In genomic region chr16:22766738-22767211, GRCm38 (mm10) we compare ENCODE assay signal across 13 mouse cellular contexts. TPM values are rescaled to one million over a fixed set of nuclear protein-coding genes. Genes with fewer than 3 reads are reported as not detected.
DNase-seq lines count a peak whose midpoint lies in the region; ATAC-seq and TF ChIP-seq lines count a peak whose summit lies in the region.
"Had no signal": no experiment of that assay in that cellular context is flagged by ENCODE, and none has a peak within 500 bp of the region (broad histone marks: within the 10 kb centered on the region; RNA-seq: fewer than 3 reads in every experiment).

No protein-coding gene starts in this region.

- ATAC-seq in embryonic facial prominence, embryonic 14.5 days (ENCODE audit: low read depth): no peak
- no peak; the same call in 1 of the 2 replicates for ATAC-seq in heart, embryonic 13.5 days (ENCODE audit: extremely low read depth, insufficient number of reproducible peaks, low FRiP score, low TSS enrichment)
- ATAC-seq: activated CD4-positive, CD25-positive, alpha-beta regulatory T cell, adult 4 months; forebrain, embryonic 13.5 days had no signal

- DNase-seq in embryonic facial prominence, embryonic 14.5 days (ENCODE audit: low spot score): no peak
- no peak for DNase-seq in embryonic facial prominence, embryonic 10.5 days (ENCODE audit: low spot score)
- peak; percentile 42 to 49 for DNase-seq in cerebellum, adult 2 months
- DNase-seq in right cerebral cortex, postnatal 10 days (ENCODE audit: low spot score in 2 of 2): no peak
- no peak for DNase-seq in urinary bladder, adult 18-20 months (ENCODE audit: low spot score in 2 of 2)
- DNase-seq in kidney, postnatal 14 days: no peak
- DNase-seq: kidney, postnatal 10 days had no signal

- H3K4me3 ChIP-seq in embryonic facial prominence, embryonic 14.5 days (ENCODE audit: low read depth, low read length): no peak overlapping the region
- H3K4me3 ChIP-seq in embryonic facial prominence, embryonic 10.5 days: no peak overlapping the region
- peak overlapping the region; percentile 7; the same call in 1 of the 2 replicates for H3K4me3 ChIP-seq in ES-Bruce4 (ENCODE audit: low read depth, low read length)
- H3K4me3 ChIP-seq in cerebellum, adult 2 months (replicated peaks; ENCODE audit: insufficient read depth, low read depth, low read length): no peak overlapping the region
- peak overlapping the region; percentile 27 for H3K4me3 ChIP-seq in heart, embryonic 13.5 days
- H3K4me3 ChIP-seq: forebrain, embryonic 13.5 days; hindbrain, embryonic 15.5 days had no signal

- H3K4me2 ChIP-seq in embryonic facial prominence, embryonic 14.5 days (ENCODE audit: low read depth, low read length): peak overlapping the region; percentile 9; the same call in 1 of the 2 replicates
- H3K4me2 ChIP-seq in heart, embryonic 13.5 days: peak overlapping the region; percentile 52
- H3K4me2 ChIP-seq: forebrain, embryonic 13.5 days; hindbrain, embryonic 15.5 days had no signal

- WGBS in embryonic facial prominence, embryonic 14.5 days: 61% methylated on average over 16 of the region's 16 CpGs
- 74% methylated on average over 16 of the region's 16 CpGs for WGBS in embryonic facial prominence, embryonic 10.5 days
- 52% methylated on average over 16 of the region's 16 CpGs for WGBS in cerebellum, adult 2 months
- WGBS in heart, embryonic 13.5 days: 43% methylated on average over 16 of the region's 16 CpGs

- H3K9ac ChIP-seq in embryonic facial prominence, embryonic 14.5 days (ENCODE audit: low read depth, low read length): no peak overlapping the region
- H3K9ac ChIP-seq in ES-Bruce4 (ENCODE audit: low read depth, poor library complexity, severe bottlenecking): no peak overlapping the region
- 0 out of 2 replicates have a peak overlapping the region, but pooled peaks have one; percentile 25 for H3K9ac ChIP-seq in heart, embryonic 13.5 days
- H3K9ac ChIP-seq: forebrain, embryonic 13.5 days; hindbrain, embryonic 15.5 days had no signal

- no peaks in the 10 kb centered on the region for H3K9me3 ChIP-seq in embryonic facial prominence, embryonic 14.5 days (ENCODE audit: control insufficient read depth, low read length)
- H3K9me3 ChIP-seq in embryonic facial prominence, embryonic 10.5 days: no peaks in the 10 kb centered on the region
- H3K9me3 ChIP-seq in ES-Bruce4 (replicated peaks; ENCODE audit: control insufficient read depth, insufficient read depth, low read length, poor library complexity, severe bottlenecking): no peaks in the 10 kb centered on the region
- H3K9me3 ChIP-seq in heart, embryonic 13.5 days: no peaks in the 10 kb centered on the region
- H3K9me3 ChIP-seq: forebrain, embryonic 13.5 days; hindbrain, embryonic 15.5 days had no signal

- no peak for TF ChIP-seq CTCF in ES-Bruce4 (IDR thresholded peaks at IDR 0.05; ENCODE audit: low read depth, low read length)
- no peak for TF ChIP-seq CTCF in cerebellum, adult 2 months (IDR thresholded peaks at IDR 0.05; ENCODE audit: borderline replicate concordance, insufficient read depth, low read depth, low read length)

- no peaks in the 10 kb centered on the region for H3K27me3 ChIP-seq in embryonic facial prominence, embryonic 14.5 days (replicated peaks; ENCODE audit: control insufficient read depth, insufficient read depth, low read length)
- H3K27me3 ChIP-seq in embryonic facial prominence, embryonic 10.5 days (replicated peaks; ENCODE audit: low read depth, poor library complexity, severe bottlenecking): no peaks in the 10 kb centered on the region
- no peaks in the 10 kb centered on the region for H3K27me3 ChIP-seq in ES-Bruce4 (ENCODE audit: control insufficient read depth, insufficient read depth, low read length, poor library complexity, severe bottlenecking)
- H3K27me3 ChIP-seq in cerebellum, adult 2 months (ENCODE audit: control insufficient read depth, insufficient read depth, low read length): no peaks in the 10 kb centered on the region
- H3K27me3 ChIP-seq in heart, embryonic 13.5 days (replicated peaks): no peaks in the 10 kb centered on the region
- H3K27me3 ChIP-seq: forebrain, embryonic 13.5 days; hindbrain, embryonic 15.5 days had no signal

- no peaks in the 10 kb centered on the region for H3K4me1 ChIP-seq in embryonic facial prominence, embryonic 14.5 days (ENCODE audit: control insufficient read depth, insufficient read depth, low read length)
- no peaks in the 10 kb centered on the region; the same call in 1 of the 2 replicates for H3K4me1 ChIP-seq in embryonic facial prominence, embryonic 10.5 days
- no peaks in the 10 kb centered on the region for H3K4me1 ChIP-seq in ES-Bruce4 (ENCODE audit: control insufficient read depth, insufficient read depth, low read length)
- no peaks in the 10 kb centered on the region for H3K4me1 ChIP-seq in cerebellum, adult 2 months (ENCODE audit: control insufficient read depth, insufficient read depth, low read length)
- peaks cover 8% of the 10 kb centered on the region for H3K4me1 ChIP-seq in heart, embryonic 13.5 days
- H3K4me1 ChIP-seq: forebrain, embryonic 13.5 days; hindbrain, embryonic 15.5 days had no signal

- H3K36me3 ChIP-seq in embryonic facial prominence, embryonic 14.5 days (ENCODE audit: control insufficient read depth, insufficient read depth, low read length): no peaks in the 10 kb centered on the region
- no peaks in the 10 kb centered on the region for H3K36me3 ChIP-seq in embryonic facial prominence, embryonic 10.5 days (replicated peaks)
- no peaks in the 10 kb centered on the region for H3K36me3 ChIP-seq in ES-Bruce4 (ENCODE audit: control insufficient read depth, insufficient read depth, low read length, poor library complexity, severe bottlenecking)
- no peaks in the 10 kb centered on the region for H3K36me3 ChIP-seq in heart, embryonic 13.5 days
- H3K36me3 ChIP-seq: hindbrain, embryonic 15.5 days had no signal

- no peak for TF ChIP-seq EP300 in ES-Bruce4 (IDR thresholded peaks at IDR 0.05; ENCODE audit: insufficient read depth, low read depth, low read length)

- H3K27ac ChIP-seq in embryonic facial prominence, embryonic 14.5 days (replicated peaks; ENCODE audit: low read depth, low read length): no peak overlapping the region
- no peak overlapping the region for H3K27ac ChIP-seq in embryonic facial prominence, embryonic 10.5 days (replicated peaks)
- H3K27ac ChIP-seq in ES-Bruce4 (ENCODE audit: insufficient read depth, low read length): no peak overlapping the region
- peak overlapping the region; percentile 16; the same call in 1 of the 2 replicates for H3K27ac ChIP-seq in cerebellum, adult 2 months (ENCODE audit: insufficient read depth, low read length)
- H3K27ac ChIP-seq in heart, embryonic 13.5 days (replicated peaks): no peak overlapping the region
- H3K27ac ChIP-seq: forebrain, embryonic 13.5 days; hindbrain, embryonic 15.5 days had no signal

- no peak for TF ChIP-seq POLR2A in ES-Bruce4 (IDR thresholded peaks at IDR 0.05; ENCODE audit: insufficient read depth, low read length)
- no peak for TF ChIP-seq POLR2A in cerebellum, adult 2 months (IDR thresholded peaks at IDR 0.05; ENCODE audit: borderline replicate concordance, insufficient read depth, low read length)

RNA-seq across cellular contexts. Expression of gene Crygs, which starts 44.6 kb away (rescaled TPM):
- not detected in 2 replicates for polyA plus RNA-seq in embryonic facial prominence, embryonic 14.5 days (2014; fragmentation: Nextera tagmentation; extraction: Ambion mirVana)
- 0.17 TPM in 1 of 2 replicates, not detected in the other for polyA plus RNA-seq in embryonic facial prominence, embryonic 10.5 days (2016; fragmentation: Nextera tagmentation; extraction: Ambion mirVana)
- not detected in 2 replicates for polyA plus RNA-seq in ES-Bruce4 (2011; ENCODE audit: insufficient read depth, insufficient read length, low read depth, missing spikeins)
- polyA plus RNA-seq in cerebellum, adult 2 months (2012; rRNA removed): 0.38 TPM in 2 replicates
- not detected in 2 replicates for polyA plus RNA-seq in heart, embryonic 13.5 days (2015; fragmentation: Nextera tagmentation; extraction: Ambion mirVana)
- polyA plus RNA-seq: activated CD4-positive, CD25-positive, alpha-beta regulatory T cell, adult 4 months; forebrain, embryonic 13.5 days; hindbrain, embryonic 15.5 days; stomach, embryonic 16.5 days had no signal

Comparison
In these comparisons a context has a peak if more than half of its experiments do, and no peak if none do; other contexts are left out.
1. DNase-seq: peak in cerebellum, adult 2 months (2 of 2); none in embryonic facial prominence, embryonic 14.5 days (single experiment), embryonic facial prominence, embryonic 10.5 days (single experiment), right cerebral cortex, postnatal 10 days (0 of 2), urinary bladder, adult 18-20 months (0 of 2) and kidney, postnatal 14 days (single experiment).
2. H3K4me3 ChIP-seq: peak in ES-Bruce4 (single experiment) and heart, embryonic 13.5 days (single experiment); none in embryonic facial prominence, embryonic 14.5 days (single experiment), embryonic facial prominence, embryonic 10.5 days (single experiment) and cerebellum, adult 2 months (single experiment).